ENCODE assay signal across 8 mouse cellular contexts in genomic region chr10:85220918-85221770, GRCm38 (mm10). TPM values are rescaled to one million over a fixed set of nuclear protein-coding genes. Genes with fewer than 3 reads are reported as not detected.
DNase-seq lines count a peak whose midpoint lies in the region; ATAC-seq and TF ChIP-seq lines count a peak whose summit lies in the region.

No protein-coding gene starts in this region.

- ATAC-seq in forebrain, embryonic 14.5 days: peak; percentile 84
- no peak for ATAC-seq in lung, embryonic 15.5 days (ENCODE audit: borderline replicate concordance, extremely low read depth, low FRiP score, low TSS enrichment)

- no peak overlapping the region for H3K9ac ChIP-seq in ES-Bruce4 (ENCODE audit: low read depth, poor library complexity, severe bottlenecking)
- H3K9ac ChIP-seq in forebrain, embryonic 14.5 days (ENCODE audit: low read length): peak overlapping the region; percentile 37; the same call in 1 of the 2 replicates
- H3K9ac ChIP-seq in lung, embryonic 15.5 days: no peak overlapping the region

- no peak overlapping the region for H3K27ac ChIP-seq in ES-Bruce4 (ENCODE audit: insufficient read depth, low read length)
- no peak overlapping the region; the same call in 1 of the 2 replicates for H3K27ac ChIP-seq in forebrain, embryonic 14.5 days (ENCODE audit: low read depth, low read length)
- peak overlapping the region; percentile 87 for H3K27ac ChIP-seq in layer of hippocampus, adult 2 months
- no peak overlapping the region for H3K27ac ChIP-seq in lung, embryonic 15.5 days

- no peak overlapping the region for H3K4me3 ChIP-seq in ES-Bruce4 (ENCODE audit: low read depth, low read length)
- no peak overlapping the region for H3K4me3 ChIP-seq in forebrain, embryonic 14.5 days (ENCODE audit: low read depth, low read length)
- peak overlapping the region; percentile 54 for H3K4me3 ChIP-seq in layer of hippocampus, adult 2 months
- H3K4me3 ChIP-seq in lung, embryonic 15.5 days: no peak overlapping the region

- no peak for TF ChIP-seq POLR2A in ES-Bruce4 (IDR thresholded peaks at IDR 0.05; ENCODE audit: insufficient read depth, low read length)

- TF ChIP-seq EP300 in ES-Bruce4 (IDR thresholded peaks at IDR 0.05; ENCODE audit: insufficient read depth, low read depth, low read length): 0 out of 2 replicates have a peak, but pooled peaks have one; percentile 17

- DNase-seq in c-Kit-positive CD71-positive TER-119-negative erythroid progenitor cells, embryonic 14.5 days (ENCODE audit: low read depth): peak; percentile 34
- peak; percentile 94 for DNase-seq in forebrain, embryonic 14.5 days (ENCODE audit: low spot score)
- DNase-seq in heart, postnatal 25 days (ENCODE audit: low spot score): peak; percentile 13
- peak; percentile 88 to 94 for DNase-seq in layer of hippocampus, adult 2 months (ENCODE audit: low spot score in 2 of 2)
- peak; percentile 75 for DNase-seq in ovary, postnatal 10 days (ENCODE audit: low spot score)
- DNase-seq in thymus, postnatal 0 days (ENCODE audit: low spot score): peak; percentile 87

- peak overlapping the region; percentile 36 for H3K4me2 ChIP-seq in forebrain, embryonic 14.5 days (ENCODE audit: low read length)
- H3K4me2 ChIP-seq in lung, embryonic 15.5 days: peak overlapping the region; percentile 33; the same call in 1 of the 2 replicates

- H3K27me3 ChIP-seq in ES-Bruce4 (ENCODE audit: control insufficient read depth, insufficient read depth, low read length, poor library complexity, severe bottlenecking): no peaks in the 10 kb centered on the region
- H3K27me3 ChIP-seq in forebrain, embryonic 14.5 days (replicated peaks; ENCODE audit: control insufficient read depth, insufficient read depth, low read length): no peaks in the 10 kb centered on the region
- H3K27me3 ChIP-seq in lung, embryonic 15.5 days: 0 out of 2 replicates have a peak, but pooled peaks cover 5% of the 10 kb centered on the region

- intact Hi-C loops in heart, postnatal 25 days (cut with DNase I): loop anchor here (1.0 to 2.0 kb wide), 2 partner anchors 403 to 430 kb away; no protein-coding TSS in a partner anchor

- TF ChIP-seq CTCF in ES-Bruce4 (IDR thresholded peaks at IDR 0.05; ENCODE audit: low read depth, low read length): peak; percentile 92
- TF ChIP-seq CTCF in layer of hippocampus, adult 2 months (conservative IDR thresholded peaks at IDR 0.05): peak; percentile 99

- no peaks in the 10 kb centered on the region for H3K9me3 ChIP-seq in ES-Bruce4 (replicated peaks; ENCODE audit: control insufficient read depth, insufficient read depth, low read length, poor library complexity, severe bottlenecking)
- H3K9me3 ChIP-seq in forebrain, embryonic 14.5 days (replicated peaks; ENCODE audit: control insufficient read depth, low read length): no peaks in the 10 kb centered on the region
- H3K9me3 ChIP-seq in lung, embryonic 15.5 days: no peaks in the 10 kb centered on the region

- 24% methylated on average over 22 of the region's 22 CpGs for WGBS in forebrain, embryonic 14.5 days
- 23% methylated on average over 22 of the region's 22 CpGs for WGBS in lung, embryonic 15.5 days

- H3K36me3 ChIP-seq in ES-Bruce4 (ENCODE audit: control insufficient read depth, insufficient read depth, low read length, poor library complexity, severe bottlenecking): no peaks in the 10 kb centered on the region
- H3K36me3 ChIP-seq in forebrain, embryonic 14.5 days (ENCODE audit: control insufficient read depth, insufficient read depth, low read length): no peaks in the 10 kb centered on the region
- H3K36me3 ChIP-seq in lung, embryonic 15.5 days: no peaks in the 10 kb centered on the region

- H3K4me1 ChIP-seq in ES-Bruce4 (ENCODE audit: control insufficient read depth, insufficient read depth, low read length): no peaks in the 10 kb centered on the region
- 0 out of 2 replicates have a peak, but pooled peaks cover 3% of the 10 kb centered on the region for H3K4me1 ChIP-seq in forebrain, embryonic 14.5 days (ENCODE audit: control insufficient read depth, insufficient read depth, low read length)
- peaks cover 2% of the 10 kb centered on the region; the same call in 1 of the 2 replicates for H3K4me1 ChIP-seq in lung, embryonic 15.5 days

RNA-seq across cellular contexts. Expression of gene Cry1, which starts 36.3 kb away (rescaled TPM):
- polyA plus RNA-seq in ES-Bruce4 (2011; ENCODE audit: insufficient read depth, insufficient read length, low read depth, missing spikeins): 25.1 and 27.7 TPM in 2 replicates
- 23.4 and 30.3 TPM in 2 replicates for polyA plus RNA-seq in forebrain, embryonic 14.5 days (2014; fragmentation: Nextera tagmentation; extraction: Ambion mirVana)
- 10 to 100 TPM in 1 of 2 experiments, 1 to 10 TPM in 1; 9.6 to 16.0 TPM for total RNA-seq in heart, postnatal 25 days (2021)
- 10 to 100 TPM; 12.7 to 12.9 TPM for total RNA-seq in layer of hippocampus, adult 2 months (2021)
- polyA plus RNA-seq in lung, embryonic 15.5 days (2015; fragmentation: Nextera tagmentation; extraction: Ambion mirVana): 31.3 and 32.8 TPM in 2 replicates
- 50.9 and 61.9 TPM in 2 replicates for polyA plus RNA-seq in thymus, postnatal 0 days (2015; fragmentation: Nextera tagmentation; extraction: Ambion mirVana)

Comparison
In these comparisons a context has a peak if more than half of its experiments do, and no peak if none do; other contexts are left out.
1. DNase-seq: peak in every context shown above with its lines; median percentile 94 in forebrain, embryonic 14.5 days; 91 in layer of hippocampus, adult 2 months; 87 in thymus, postnatal 0 days; 75 in ovary, postnatal 10 days; 34 in c-Kit-positive CD71-positive TER-119-negative erythroid progenitor cells, embryonic 14.5 days; 13 in heart, postnatal 25 days.